Mouse (Mus musculus): Measurements from ENCODE around the gene Cdhr3.
"Not testable (repeated sequence)": the region's sequence is repeated elsewhere in the genome, so short reads cannot be mapped to it uniquely, and the experiment has no call there.

Cdhr3 gene

DNA sequence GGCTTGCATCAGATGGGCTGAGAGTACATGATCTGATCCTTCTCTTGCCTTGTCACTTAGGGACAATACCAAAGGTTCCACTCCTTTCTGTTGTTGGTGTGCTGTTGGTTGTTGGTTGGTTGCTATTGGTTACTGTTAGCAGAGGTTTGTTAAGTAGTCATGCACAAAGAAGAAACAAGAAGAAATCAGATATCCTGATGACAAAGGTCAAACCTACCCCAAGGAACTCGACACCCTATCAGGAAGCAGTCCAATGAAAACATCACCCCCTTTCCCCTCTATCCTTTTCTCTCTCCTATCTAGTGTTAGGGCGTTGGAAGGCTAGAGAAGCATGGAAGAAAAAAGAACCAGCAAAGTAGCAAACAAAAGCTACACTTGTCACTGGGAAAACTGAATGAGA lies 23.7 kb downstream of the Cdhr3 start:
- Histone ChIP-seq H3K36me3 (ENCODE audit: insufficient read depth, low read length) (no peaks in the 10 kb centered on the region), H3K27me3 (ENCODE audit: insufficient read depth, low read length) (peaks cover 10% of the 10 kb centered on the region; the same call in 1 of the 2 replicates), H3K4me3 (replicated peaks; ENCODE audit: low read length) (no peak overlapping the region), H3K9me3 (ENCODE audit: low read length) (0 out of 2 replicates have a peak, but pooled peaks cover 4% of the 10 kb centered on the region), H3K4me1 (replicated peaks; ENCODE audit: low read depth, low read length) (peaks cover 16% of the 10 kb centered on the region)
- no peak for TF ChIP-seq NANOG (IDR thresholded peaks at IDR 0.05; ENCODE audit: borderline replicate concordance, low read length)
- no peak for TF ChIP-seq POU5F1 (IDR thresholded peaks at IDR 0.05; ENCODE audit: borderline replicate concordance, low read length)
- no peak for TF ChIP-seq CTCF (conservative IDR thresholded peaks at IDR 0.05; ENCODE audit: low read length)

GRCm38 (mm10) chr12:33066355-33066754 lies 26.3 kb downstream of the Cdhr3 start:
- no peak for TF ChIP-seq CTCF (conservative IDR thresholded peaks at IDR 0.05; ENCODE audit: low read length)
- TF ChIP-seq POU5F1 (IDR thresholded peaks at IDR 0.05; ENCODE audit: borderline replicate concordance, low read length), result no peak

DNA sequence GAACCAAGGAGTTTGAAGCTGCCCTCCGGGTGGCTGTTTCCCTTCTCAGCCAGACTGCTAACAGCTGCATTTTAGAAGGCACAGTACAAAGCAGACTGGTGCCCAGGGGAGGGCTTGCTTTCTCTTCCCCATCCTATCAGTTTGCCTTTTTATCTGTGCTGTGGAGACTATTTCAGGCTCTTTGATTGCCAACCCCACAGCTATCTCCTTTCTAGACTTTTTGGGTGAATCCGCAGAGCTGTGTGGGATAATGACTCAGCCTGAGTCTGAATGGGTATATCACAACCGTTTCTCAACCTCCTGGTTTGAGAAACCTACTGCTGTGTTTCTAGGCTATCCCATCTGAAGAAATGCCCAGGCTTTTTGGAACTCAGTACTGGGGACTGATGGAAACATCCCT lies 27.5 kb downstream of the Cdhr3 start:
- Histone ChIP-seq H3K9me3 (ENCODE audit: low read length) (0 out of 2 replicates have a peak, but pooled peaks cover under 1% of the 10 kb centered on the region), H3K4me1 (replicated peaks; ENCODE audit: low read depth, low read length) (peaks cover 6% of the 10 kb centered on the region), H3K36me3 (ENCODE audit: insufficient read depth, low read length) (no peaks in the 10 kb centered on the region), H3K27me3 (ENCODE audit: insufficient read depth, low read length) (peaks cover 10% of the 10 kb centered on the region; the same call in 1 of the 2 replicates), H3K4me3 (replicated peaks; ENCODE audit: low read length) (no peak overlapping the region)
- TF ChIP-seq NANOG (IDR thresholded peaks at IDR 0.05; ENCODE audit: borderline replicate concordance, low read length) (no peak), POU5F1 (IDR thresholded peaks at IDR 0.05; ENCODE audit: borderline replicate concordance, low read length) (no peak), CTCF (conservative IDR thresholded peaks at IDR 0.05; ENCODE audit: low read length) (no peak)

More at GRCm38 (mm10) chr12:33066355-33066754, 26.3 kb downstream of the Cdhr3 start:
- Histone ChIP-seq H3K27me3 (ENCODE audit: insufficient read depth, low read length) (peaks cover 10% of the 10 kb centered on the region; the same call in 1 of the 2 replicates), H3K9me3 (ENCODE audit: low read length) (0 out of 2 replicates have a peak, but pooled peaks cover 4% of the 10 kb centered on the region), H3K4me3 (replicated peaks; ENCODE audit: low read length) (no peak overlapping the region), H3K4me1 (replicated peaks; ENCODE audit: low read depth, low read length) (peaks cover 6% of the 10 kb centered on the region), H3K36me3 (ENCODE audit: insufficient read depth, low read length) (no peaks in the 10 kb centered on the region)

DNA sequence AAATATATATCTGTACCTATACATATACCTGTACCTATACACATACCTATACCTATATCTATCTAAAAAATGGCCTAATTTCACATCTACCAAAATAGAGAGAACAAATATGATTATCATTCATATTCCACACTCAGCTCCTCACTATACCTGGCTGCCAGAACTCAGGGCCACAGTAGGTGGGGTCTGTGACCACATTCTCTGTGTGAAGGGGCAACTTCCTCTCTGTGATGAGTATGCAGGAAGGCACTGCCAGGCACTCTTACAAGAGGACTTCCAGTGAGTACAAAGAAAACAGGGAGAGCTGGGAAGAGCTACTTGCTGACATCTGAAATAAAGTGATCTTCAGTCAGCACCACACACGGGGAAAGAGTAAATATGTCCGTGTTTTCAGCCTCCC lies 28.4 kb downstream of the Cdhr3 start:
- Histone ChIP-seq H3K27me3 (ENCODE audit: insufficient read depth, low read length) (peaks cover 10% of the 10 kb centered on the region; the same call in 1 of the 2 replicates), H3K36me3 (ENCODE audit: insufficient read depth, low read length) (no peaks in the 10 kb centered on the region), H3K9me3 (ENCODE audit: low read length) (no peaks in the 10 kb centered on the region), H3K4me3 (replicated peaks; ENCODE audit: low read length) (no peak overlapping the region), H3K4me1 (replicated peaks; ENCODE audit: low read depth, low read length) (peaks cover 6% of the 10 kb centered on the region)
- TF ChIP-seq CTCF (conservative IDR thresholded peaks at IDR 0.05; ENCODE audit: low read length) (no peak), NANOG (IDR thresholded peaks at IDR 0.05; ENCODE audit: borderline replicate concordance, low read length) (no peak), POU5F1 (IDR thresholded peaks at IDR 0.05; ENCODE audit: borderline replicate concordance, low read length) (no peak)

DNA sequence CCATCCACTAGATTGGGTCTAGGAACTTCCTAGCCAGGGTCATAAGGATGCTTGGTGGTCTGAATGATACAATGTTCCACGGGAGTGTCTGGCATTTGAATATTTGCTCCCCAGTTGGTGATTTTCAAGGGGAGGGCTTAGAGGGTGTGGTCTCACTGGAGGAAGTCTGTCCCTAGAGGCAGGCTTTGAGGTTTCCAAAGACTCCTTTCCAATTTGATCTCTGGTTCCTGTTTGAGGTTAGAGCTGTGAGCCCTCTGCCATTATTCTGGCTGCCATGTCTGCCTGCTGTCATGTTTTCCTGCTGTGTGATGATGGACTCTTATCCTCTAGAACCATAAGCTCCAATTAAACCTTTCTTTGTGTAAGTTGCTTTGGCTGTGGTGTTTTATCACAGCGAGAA lies 29.4 kb downstream of the Cdhr3 start:
- Histone ChIP-seq H3K4me1 (replicated peaks; ENCODE audit: low read depth, low read length) (peaks cover 6% of the 10 kb centered on the region), H3K27me3 (ENCODE audit: insufficient read depth, low read length) (peaks cover 18% of the 10 kb centered on the region)
- TF ChIP-seq NANOG (IDR thresholded peaks at IDR 0.05; ENCODE audit: borderline replicate concordance, low read length) (no peak), CTCF (conservative IDR thresholded peaks at IDR 0.05; ENCODE audit: low read length) (no peak), POU5F1 (IDR thresholded peaks at IDR 0.05; ENCODE audit: borderline replicate concordance, low read length) (no peak)

DNA sequence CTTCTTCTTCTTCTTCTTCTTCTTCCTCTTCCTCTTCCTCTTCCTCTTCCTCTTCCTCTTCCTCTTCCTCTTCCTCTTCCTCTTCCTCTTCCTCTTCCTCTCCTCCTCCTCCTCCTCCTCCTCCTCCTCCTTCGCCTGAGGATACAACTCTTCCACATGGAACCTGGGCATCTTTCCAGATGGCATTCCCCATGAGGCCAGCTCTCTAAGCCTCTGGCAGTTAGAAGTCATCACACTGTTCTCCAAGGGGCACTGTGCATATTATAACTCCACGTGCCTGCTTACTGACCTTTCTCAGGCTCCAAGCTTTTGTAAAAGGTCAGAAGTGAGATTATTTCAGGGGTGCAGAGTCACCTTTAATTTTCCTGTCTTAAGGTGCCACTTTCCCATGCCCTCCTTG lies 30.3 kb downstream of the Cdhr3 start:
- H3K4me3 ChIP-seq (replicated peaks; ENCODE audit: low read length); H3K9me3 ChIP-seq (ENCODE audit: low read length); H3K36me3 ChIP-seq (ENCODE audit: insufficient read depth, low read length): not testable (repeated sequence)

More for the DNA sequence above, 29.4 kb downstream of the Cdhr3 start:
- H3K9me3 ChIP-seq (ENCODE audit: low read length), result no peaks in the 10 kb centered on the region
- H3K4me3 ChIP-seq (replicated peaks; ENCODE audit: low read length), result no peak overlapping the region
- H3K36me3 ChIP-seq (ENCODE audit: insufficient read depth, low read length), result no peaks in the 10 kb centered on the region

GRCm38 (mm10) chr12:33061651-33062050 lies 31.0 kb downstream of the Cdhr3 start:
- Histone ChIP-seq H3K9me3 (ENCODE audit: low read length) (no peaks in the 10 kb centered on the region), H3K27me3 (ENCODE audit: insufficient read depth, low read length) (peaks cover 22% of the 10 kb centered on the region), H3K4me3 (replicated peaks; ENCODE audit: low read length) (no peak overlapping the region), H3K4me1 (replicated peaks; ENCODE audit: low read depth, low read length) (peaks cover 15% of the 10 kb centered on the region), H3K36me3 (ENCODE audit: insufficient read depth, low read length) (no peaks in the 10 kb centered on the region)
- TF ChIP-seq CTCF (conservative IDR thresholded peaks at IDR 0.05; ENCODE audit: low read length) (no peak), NANOG (IDR thresholded peaks at IDR 0.05; ENCODE audit: borderline replicate concordance, low read length) (no peak), POU5F1 (IDR thresholded peaks at IDR 0.05; ENCODE audit: borderline replicate concordance, low read length) (no peak)

More for the DNA sequence above, 30.3 kb downstream of the Cdhr3 start:
- H3K27me3 ChIP-seq (ENCODE audit: insufficient read depth, low read length), result peaks cover 18% of the 10 kb centered on the region
- peaks cover 11% of the 10 kb centered on the region for H3K4me1 ChIP-seq (replicated peaks; ENCODE audit: low read depth, low read length)

- H3K9me3 ChIP-seq (ENCODE audit: low read length), result no peaks in the 10 kb centered on the region
- peaks cover 21% of the 10 kb centered on the region for H3K27me3 ChIP-seq (ENCODE audit: insufficient read depth, low read length)
- H3K4me1 ChIP-seq (replicated peaks; ENCODE audit: low read depth, low read length), result peaks cover 33% of the 10 kb centered on the region
- TF ChIP-seq CTCF (conservative IDR thresholded peaks at IDR 0.05; ENCODE audit: low read length), result no peak
- TF ChIP-seq POU5F1 (IDR thresholded peaks at IDR 0.05; ENCODE audit: borderline replicate concordance, low read length), result no peak
- TF ChIP-seq NANOG (IDR thresholded peaks at IDR 0.05; ENCODE audit: borderline replicate concordance, low read length), result no peak
- H3K4me3 ChIP-seq (replicated peaks; ENCODE audit: low read length), result no peak overlapping the region
- H3K36me3 ChIP-seq (ENCODE audit: insufficient read depth, low read length), result no peaks in the 10 kb centered on the region
Observed at GRCm38 (mm10) chr12:33057231-33058048, 35.2 kb downstream of the Cdhr3 start.
